Mouse (Mus musculus) mature B cell (primary cell): ENCODE results near the gene Trpm7.
"Not testable (repeated sequence)": the region's sequence is repeated elsewhere in the genome, so short reads cannot be mapped to it uniquely, and the experiment has no call there.

ENCODE experiments used
- in situ Hi-C: fragments of 300-500 bp; cut with MboI; formaldehyde crosslinking; loops from 2 replicates; pipeline ENCODE4 v1.14.3; 2019

Gene Trpm7

DNA sequence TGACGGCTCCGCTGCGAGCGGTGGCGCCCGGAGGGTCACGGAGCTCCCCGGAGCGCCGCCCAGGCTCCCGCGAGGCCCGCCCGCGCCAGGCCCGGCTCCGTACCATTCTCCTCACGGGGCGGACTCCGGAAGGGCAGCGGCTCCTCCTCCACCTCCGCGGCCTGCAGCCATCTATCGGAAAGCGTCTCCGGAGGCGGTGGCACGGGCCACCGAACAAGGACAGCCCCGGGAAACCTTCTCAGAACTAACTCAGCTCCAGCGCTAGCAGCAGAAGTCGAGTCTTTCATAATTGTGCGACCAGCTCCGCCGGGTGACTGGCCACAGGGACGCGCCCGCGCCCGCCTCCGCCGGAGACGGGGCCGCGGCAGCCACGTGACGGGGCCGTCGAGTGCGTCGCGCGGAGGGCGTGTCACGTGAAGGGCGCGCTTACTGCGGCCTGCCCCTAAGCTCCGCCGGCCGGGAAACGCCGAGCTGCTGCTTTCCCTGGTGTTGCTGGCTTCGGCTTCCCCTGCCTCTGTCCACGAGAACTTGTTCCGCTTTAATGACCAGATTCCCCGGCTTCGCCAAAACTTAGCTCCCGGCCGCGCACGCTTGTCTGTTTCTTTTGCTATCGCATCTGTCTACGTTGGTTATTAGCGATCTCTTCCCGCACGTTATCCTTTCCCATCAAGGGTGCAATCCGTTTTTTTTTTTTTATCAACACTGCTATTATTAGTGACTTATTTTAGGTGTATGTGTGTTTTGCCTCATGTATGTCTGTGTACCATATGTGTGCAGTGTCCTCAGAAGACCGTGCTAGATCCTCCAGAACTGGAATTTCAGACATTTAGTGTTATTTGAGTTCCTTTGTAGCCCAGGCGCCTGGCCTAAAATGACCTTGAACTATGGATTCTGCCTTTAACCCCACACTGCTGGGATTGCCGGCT, at the start of gene Trpm7:
Gene Trpm7, minus strand, starts transcription at position 360 of the 926 bp plus-strand sequence.
- in situ Hi-C loops, result no loop called here

- in situ Hi-C loops, result no loop called here
These were observed 44.5 kb upstream of the Trpm7 start for GRCm38 (mm10) chr2:126920358-126921060.

- in situ Hi-C loops, result no loop called here
These were observed 40.2 kb upstream of the Trpm7 start for GRCm38 (mm10) chr2:126916236-126916635.

DNA sequence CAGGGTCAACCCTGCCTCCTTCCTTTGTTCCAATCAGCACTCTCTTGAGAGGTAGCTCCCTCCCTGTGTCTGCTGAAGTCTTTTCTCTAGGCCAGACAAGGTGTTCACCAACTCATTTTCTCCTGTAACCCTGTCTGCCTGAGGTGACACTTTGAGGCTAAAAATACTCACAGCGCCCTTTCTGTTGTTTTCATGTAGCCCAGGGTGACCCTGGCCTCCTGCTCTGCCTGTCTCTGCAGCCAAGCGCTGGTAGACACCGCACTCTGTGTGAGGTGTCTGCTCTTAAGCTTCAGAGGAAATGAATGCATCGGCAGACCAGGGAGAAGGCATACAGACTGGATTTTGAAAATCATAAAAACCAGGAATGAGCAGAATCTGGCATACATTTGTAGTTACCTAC, 38.1 kb upstream of the Trpm7 start:
- in situ Hi-C loops, result no loop called here

- in situ Hi-C loops, result no loop called here
These were observed 28.1 kb upstream of the Trpm7 start for GRCm38 (mm10) chr2:126904162-126904561.

GRCm38 (mm10) chr2:126897511-126897910, 21.5 kb upstream of the Trpm7 start:
- in situ Hi-C loops, result no loop called here

- in situ Hi-C loops, result no loop called here
These were observed 20.9 kb upstream of the Trpm7 start for GRCm38 (mm10) chr2:126896941-126897340.

DNA sequence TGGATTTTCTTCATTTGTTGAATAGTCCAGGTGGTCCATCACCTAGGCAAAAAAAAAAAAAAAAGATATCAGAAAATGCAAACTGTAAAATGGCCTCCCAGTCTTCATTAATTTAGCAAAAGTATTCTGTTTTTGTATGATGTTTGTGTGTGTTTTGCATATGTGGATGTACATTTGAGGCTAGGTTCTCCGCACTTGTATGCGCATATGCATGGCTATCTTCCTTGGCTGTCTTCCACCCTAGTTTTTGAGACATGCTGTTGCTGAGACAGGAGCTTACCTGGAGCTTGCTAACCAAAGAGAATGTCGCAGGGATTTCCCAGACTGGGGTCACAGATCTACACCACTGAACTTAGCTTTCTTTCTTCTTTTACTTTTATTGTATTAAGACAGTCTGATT, 18.2 kb upstream of the Trpm7 start:
- in situ Hi-C loops, result no loop called here

GRCm38 (mm10) chr2:126892316-126892715, 16.3 kb upstream of the Trpm7 start:
- in situ Hi-C loops, result no loop called here

DNA sequence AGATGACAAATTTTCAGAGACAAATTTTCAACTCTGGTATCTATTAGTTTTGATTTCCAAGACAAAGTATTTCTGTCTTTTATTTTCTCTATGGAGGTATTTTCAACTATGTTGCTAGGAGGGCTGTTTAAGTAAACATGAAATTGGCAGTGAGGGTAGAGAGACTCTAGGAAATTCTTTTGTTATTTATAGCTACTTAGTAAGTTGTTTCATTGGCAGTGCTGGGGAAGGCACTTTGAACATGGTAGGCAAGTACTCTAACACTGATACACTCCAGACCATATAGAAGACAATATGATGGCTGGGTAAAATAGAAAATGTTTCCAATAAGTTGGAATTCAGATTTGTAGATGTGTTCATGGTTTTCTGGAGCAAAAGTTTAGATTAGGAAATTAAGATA, 15.7 kb upstream of the Trpm7 start:
- in situ Hi-C loops, result no loop called here

DNA sequence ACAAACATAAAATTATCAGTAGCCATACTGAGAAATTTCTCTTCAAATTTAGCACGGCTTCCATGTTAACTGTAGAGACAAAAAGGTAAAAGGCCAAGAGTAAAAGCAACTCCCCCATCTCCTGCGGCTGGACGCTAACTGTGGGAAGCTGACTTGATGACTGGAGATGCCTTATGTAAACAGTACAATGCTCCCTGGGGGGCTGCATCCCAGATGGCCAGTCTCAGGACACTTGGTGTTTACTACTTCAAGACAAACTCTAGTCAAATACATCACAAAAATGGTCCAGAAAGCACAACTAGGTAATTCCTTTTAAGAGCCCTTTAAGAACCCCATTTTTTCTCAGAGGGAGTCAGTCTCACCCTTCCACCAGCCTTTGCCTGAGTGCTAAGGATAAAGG, 11.1 kb upstream of the Trpm7 start:
- in situ Hi-C loops, result no loop called here

- in situ Hi-C loops, result no loop called here
These were observed 9.8 kb upstream of the Trpm7 start for GRCm38 (mm10) chr2:126885871-126886270.

GRCm38 (mm10) chr2:126882711-126883110, 6.7 kb upstream of the Trpm7 start:
- in situ Hi-C loops, result not testable (repeated sequence)

- in situ Hi-C loops, result no loop called here
These were observed 2.0 kb upstream of the Trpm7 start for GRCm38 (mm10) chr2:126877991-126878390.

- in situ Hi-C loops, result no loop called here
These were observed 554 bp downstream of the Trpm7 start for GRCm38 (mm10) chr2:126875516-126875835.

DNA sequence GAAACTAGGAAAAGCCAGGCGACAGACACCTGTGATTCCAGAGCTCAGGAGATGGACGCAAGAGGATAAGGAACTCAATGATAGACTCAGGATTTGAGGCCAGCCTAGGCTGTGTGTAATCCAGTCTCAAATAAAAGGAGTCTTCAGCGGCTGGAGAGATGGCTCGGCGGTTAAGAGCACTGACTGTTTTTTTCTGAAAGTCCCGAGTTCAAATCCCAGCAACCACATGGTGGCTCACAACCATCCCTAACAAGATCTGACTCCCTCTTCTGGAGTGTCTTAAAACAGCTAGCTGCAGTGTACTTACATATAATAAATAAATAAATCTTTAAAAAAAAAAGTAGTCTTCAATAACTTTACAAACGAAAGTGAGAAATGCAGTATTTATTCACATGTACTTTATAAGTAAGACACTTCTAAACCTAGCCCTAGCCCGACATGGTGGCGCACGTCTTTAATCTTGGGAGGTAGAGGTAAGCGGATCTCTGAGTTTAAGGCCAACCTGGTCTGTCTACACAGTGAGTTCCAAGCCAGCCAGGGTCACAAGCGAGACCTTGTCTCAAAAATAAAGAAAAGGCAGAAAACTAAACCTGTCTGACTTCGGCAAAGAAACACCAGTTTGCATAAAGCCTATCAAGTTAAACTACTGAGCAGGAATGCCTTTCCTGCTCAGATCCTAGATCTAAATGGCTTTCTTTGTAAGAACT, 1.1 kb downstream of the Trpm7 start:
- in situ Hi-C loops, result no loop called here

DNA sequence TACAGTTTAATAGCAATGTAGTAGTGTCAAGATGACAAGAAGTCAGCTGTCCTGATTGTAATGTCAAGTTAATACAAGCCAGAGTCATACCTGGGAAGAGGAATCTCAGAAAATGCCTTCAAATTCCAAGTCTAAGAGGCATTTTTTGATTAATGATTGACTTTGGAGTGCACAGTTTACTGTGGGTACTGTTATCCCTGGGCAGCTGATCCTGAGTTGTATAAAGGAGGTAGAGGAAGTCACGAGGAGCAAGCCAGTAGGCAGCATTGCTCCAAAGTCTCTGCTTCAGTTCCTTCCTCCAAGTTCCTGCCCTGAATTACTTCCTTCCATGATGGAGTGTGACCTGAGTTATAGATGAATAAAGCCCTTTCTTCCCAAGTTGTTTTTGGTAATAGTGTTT, 9.7 kb downstream of the Trpm7 start:
- in situ Hi-C loops, result no loop called here

GRCm38 (mm10) chr2:126865501-126866199, 10.4 kb downstream of the Trpm7 start:
- in situ Hi-C loops, result no loop called here

- in situ Hi-C loops, result no loop called here
These were observed 11.0 kb downstream of the Trpm7 start for GRCm38 (mm10) chr2:126865026-126865425.

DNA sequence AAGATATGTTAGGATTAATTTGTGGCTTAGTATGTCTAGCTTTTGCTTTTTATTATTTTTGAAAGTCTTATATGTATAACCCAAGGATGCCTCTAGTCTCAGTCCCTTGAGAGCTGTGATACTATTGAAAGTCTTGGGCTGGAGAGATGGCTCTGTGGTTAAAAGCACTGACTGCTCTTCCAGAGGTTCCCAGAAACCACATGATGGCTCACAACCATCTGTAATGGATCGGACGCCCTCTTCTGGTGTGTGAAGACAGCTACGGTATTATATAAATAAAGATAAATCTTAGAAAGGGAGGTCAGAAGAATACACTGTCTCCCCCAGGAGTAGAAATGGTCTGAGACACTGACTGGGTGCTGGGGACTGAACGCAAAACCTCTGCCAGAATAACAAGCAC, 31.3 kb downstream of the Trpm7 start:
- in situ Hi-C loops, result no loop called here

DNA sequence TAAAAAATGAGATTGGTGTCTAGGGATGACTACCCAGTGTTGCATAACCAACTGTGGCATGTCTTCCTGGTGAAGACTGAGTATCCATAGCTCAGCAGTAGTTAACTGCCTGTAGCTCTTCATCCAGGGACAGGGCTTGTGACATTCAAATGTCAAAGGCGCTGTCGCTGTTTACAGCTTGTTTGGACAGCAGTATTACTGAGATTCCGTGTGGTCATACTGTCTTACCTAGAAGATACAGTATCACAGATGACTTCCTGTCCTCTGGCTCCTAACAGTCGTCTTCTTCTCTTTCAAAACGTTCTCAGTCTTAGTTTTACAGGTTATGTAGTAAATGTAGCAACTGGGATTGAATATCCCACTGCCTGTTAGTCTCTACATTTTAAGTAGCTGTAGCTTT, 37.2 kb downstream of the Trpm7 start:
- in situ Hi-C loops, result no loop called here

DNA sequence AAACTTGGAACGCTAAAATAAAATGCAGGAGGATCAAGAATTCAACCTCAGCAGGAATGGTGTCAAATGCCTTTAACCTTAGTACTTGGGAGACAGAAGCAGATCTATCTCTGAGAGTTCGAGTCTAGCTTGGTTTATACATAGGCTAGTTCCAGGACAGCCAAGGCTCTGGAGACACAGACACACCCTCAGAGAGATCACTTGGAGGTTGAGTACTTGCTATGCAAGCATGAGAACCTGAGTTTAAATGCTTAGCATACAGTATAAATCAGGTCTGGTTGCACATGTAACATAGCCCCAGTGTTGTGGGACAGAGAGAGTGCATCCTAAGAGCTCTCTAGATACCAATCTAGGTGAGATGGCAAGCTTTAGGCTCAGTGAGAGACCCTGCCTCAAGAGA, 58.6 kb downstream of the Trpm7 start:
- in situ Hi-C loops, result no loop called here
